Mouse (Mus musculus) spleen, adult 2 months (tissue): ENCODE measurements at regions not wholly inside any gene's neighbourhood (a gene's known extent, or its start where the extent isn't known, plus 50 kb on each side); places are given as distances from the start of the nearest gene placed in this dataset.

Experiments
- DNase-seq, 2 experiments: peaks; one replicate each; pipeline versions ENCODE4 v3.0.0 to v3.0.0-alpha.2; 2012 to 2021; ENCODE audit warnings: low spot score in 2 of 2, low read depth in 1 of 2
- H3K27ac ChIP-seq: fragments of 200-500 bp; 2 replicates; pipeline ENCODE4 v1.5.1; 2012; ENCODE audit warnings: low read length, inconsistent platforms; ENCODE audit not compliant: insufficient read depth
- H3K27me3 ChIP-seq: fragments of 200-500 bp; 2 replicates; pipeline ENCODE4 v1.6.1; 2012; ENCODE audit warnings: mild to moderate bottlenecking, moderate library complexity, low read length, inconsistent platforms; ENCODE audit not compliant: control insufficient read depth, insufficient read depth
- H3K36me3 ChIP-seq: fragments of 200-500 bp; 2 replicates; pipeline ENCODE4 v1.6.1; 2012; ENCODE audit warnings: mild to moderate bottlenecking, low read length, inconsistent platforms; ENCODE audit not compliant: control insufficient read depth, insufficient read depth
- H3K4me1 ChIP-seq: fragments of 200-500 bp; 2 replicates; pipeline ENCODE4 v1.6.1; 2011; ENCODE audit warnings: inconsistent platforms; ENCODE audit not compliant: control insufficient read depth, insufficient read depth, insufficient read length
- H3K4me3 ChIP-seq: fragments of 200-500 bp; 2 replicates; pipeline ENCODE4 v1.5.1; 2011; ENCODE audit warnings: mild to moderate bottlenecking, inconsistent platforms; ENCODE audit not compliant: insufficient read depth, insufficient read length; ENCODE audit errors: extremely low read depth
- CTCF ChIP-seq: fragments of 200-500 bp; IDR thresholded peaks from 2 replicates; pipeline ENCODE4 v1.5.1; 2011; ENCODE audit warnings: mild to moderate bottlenecking, inconsistent platforms; ENCODE audit not compliant: insufficient read depth, insufficient read length, insufficient replicate concordance; ENCODE audit errors: extremely low read depth
- POLR2A ChIP-seq: fragments of 200-500 bp; IDR thresholded peaks from 2 replicates; pipeline ENCODE4 v1.6.1; 2011; ENCODE audit warnings: low read depth, low read length, inconsistent platforms
- WGBS: fragments of 180-500 bp; shearing (Covaris S2); methylation state at CpG from one replicate; pipeline ENCODE4 v1.1.7; 2018; 5-methylcytosine and 5-hydroxymethylcytosine counted together

DNA sequence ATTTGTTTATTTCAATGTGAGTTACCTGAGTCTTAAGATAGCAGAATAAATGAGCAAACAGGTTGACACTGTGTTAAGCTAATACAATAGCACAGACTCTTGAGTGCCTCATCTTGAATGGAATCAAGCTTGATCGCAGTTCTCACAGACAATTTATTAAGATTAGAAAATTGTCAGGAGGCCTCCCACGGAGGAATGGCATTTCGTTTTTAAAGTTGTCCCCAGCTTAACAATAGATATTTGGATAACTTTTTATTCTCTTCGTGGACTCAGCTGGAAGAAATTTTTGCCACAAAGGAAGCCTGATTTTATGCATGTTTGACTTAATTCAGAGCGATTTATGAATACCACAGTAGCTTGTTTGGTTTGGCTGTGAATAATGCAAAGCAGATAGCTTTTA lies 1422.0 kb upstream of the Slc10a2 start:
- H3K27ac ChIP-seq: no peak overlapping the region
- no peak overlapping the region for H3K4me3 ChIP-seq
- 74% methylated on average over 5 of the region's 5 CpGs for WGBS
- no peaks in the 10 kb centered on the region for H3K36me3 ChIP-seq
- DNase-seq: no peak
- TF ChIP-seq CTCF: no peak
- no peak for TF ChIP-seq POLR2A
- H3K27me3 ChIP-seq: no peaks in the 10 kb centered on the region
- no peaks in the 10 kb centered on the region for H3K4me1 ChIP-seq

DNA sequence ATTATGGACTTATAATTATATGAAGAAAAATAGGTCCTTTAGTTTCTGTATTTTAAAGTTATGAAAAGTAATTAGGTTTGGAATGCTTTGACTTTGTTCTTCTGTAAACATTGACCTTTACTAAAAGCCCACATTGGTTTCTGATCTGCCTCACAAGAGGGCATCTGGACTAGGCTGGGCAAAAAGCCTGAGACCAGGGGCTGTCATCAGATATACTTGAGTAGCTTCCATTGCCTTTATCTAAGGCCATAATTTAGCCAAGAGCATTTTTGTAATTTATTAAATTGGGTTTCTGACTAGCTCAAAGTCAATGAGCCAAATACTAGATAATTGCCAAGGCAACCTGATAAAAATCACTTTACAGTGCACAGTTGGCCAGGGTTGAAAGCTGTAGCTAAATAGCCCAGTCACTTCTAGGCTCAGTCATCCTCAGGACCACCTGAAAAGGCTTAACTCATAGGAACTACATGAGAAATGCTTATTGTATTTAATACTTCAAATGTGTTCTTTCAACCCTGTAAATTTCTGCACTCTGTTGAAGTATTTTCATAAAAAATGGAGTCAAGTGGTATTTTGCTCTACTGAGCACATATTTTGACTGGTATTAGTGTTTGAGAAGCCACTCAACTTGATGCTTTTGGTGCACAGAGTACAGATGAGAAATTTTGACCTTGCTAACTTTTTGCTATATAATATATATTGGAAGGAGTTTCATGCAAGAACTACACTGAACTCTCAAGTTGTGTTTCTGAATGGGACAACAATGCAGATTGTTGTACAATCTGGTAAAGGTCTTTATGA lies 1410.9 kb upstream of the Slc10a2 start:
- Histone ChIP-seq H3K4me3 (no peak overlapping the region), H3K36me3 (no peaks in the 10 kb centered on the region), H3K27me3 (no peaks in the 10 kb centered on the region), H3K4me1 (no peaks in the 10 kb centered on the region), H3K27ac (no peak overlapping the region)
- TF ChIP-seq CTCF (no peak), POLR2A (no peak)
- DNase-seq: no peak

DNA sequence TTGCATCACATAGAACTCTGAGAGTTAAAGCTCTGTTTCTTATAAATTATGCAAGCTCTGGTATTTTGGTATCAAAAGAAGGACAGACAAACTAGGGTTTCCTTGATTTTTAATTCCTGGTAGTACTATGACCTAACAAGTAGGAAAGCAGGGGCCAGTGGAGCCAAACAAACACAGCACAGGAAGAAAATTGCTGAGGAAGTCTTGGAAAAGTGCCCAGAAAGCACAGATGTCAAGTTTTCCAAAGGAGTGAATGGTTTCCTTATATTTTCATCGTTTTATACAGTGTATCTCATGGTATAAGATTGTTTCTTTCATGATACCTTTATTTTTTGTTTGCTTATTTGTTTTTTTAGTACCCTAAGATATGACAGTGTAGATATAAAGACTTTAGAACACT lies 1387.3 kb upstream of the Slc10a2 start:
- H3K4me3 ChIP-seq: no peak overlapping the region
- WGBS: 70% methylated on average over 1 of the region's 1 CpGs
- H3K4me1 ChIP-seq: no peaks in the 10 kb centered on the region
- TF ChIP-seq CTCF (no peak), POLR2A (no peak)
- H3K27ac ChIP-seq: no peak overlapping the region
- no peaks in the 10 kb centered on the region for H3K27me3 ChIP-seq
- no peaks in the 10 kb centered on the region for H3K36me3 ChIP-seq
- no peak for DNase-seq

DNA sequence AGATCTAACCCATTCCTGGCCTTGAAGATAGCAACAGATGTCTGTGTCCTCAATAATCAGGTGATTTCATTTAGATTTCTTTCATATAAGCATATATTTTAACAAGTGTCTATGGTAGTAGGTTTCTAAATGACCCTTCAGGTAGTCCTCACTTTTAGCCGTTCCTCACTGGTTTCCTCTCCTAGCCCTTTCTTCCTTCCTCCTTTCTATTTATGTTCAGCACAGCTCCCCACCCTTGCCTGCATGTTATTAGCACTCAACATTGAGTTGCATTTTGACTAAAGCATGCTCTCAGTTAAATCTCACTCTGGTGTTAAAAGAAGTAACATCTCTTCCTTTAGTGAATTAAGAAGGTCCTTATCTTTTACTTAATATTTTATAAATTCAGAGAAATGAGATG lies 1376.8 kb upstream of the Slc10a2 start:
- Histone ChIP-seq H3K4me1 (no peaks in the 10 kb centered on the region), H3K36me3 (no peaks in the 10 kb centered on the region), H3K27ac (no peak overlapping the region), H3K27me3 (no peaks in the 10 kb centered on the region), H3K4me3 (no peak overlapping the region)
- 5% methylated on average over 1 of the region's 1 CpGs for WGBS
- TF ChIP-seq CTCF (no peak), POLR2A (no peak)
- DNase-seq: no peak

DNA sequence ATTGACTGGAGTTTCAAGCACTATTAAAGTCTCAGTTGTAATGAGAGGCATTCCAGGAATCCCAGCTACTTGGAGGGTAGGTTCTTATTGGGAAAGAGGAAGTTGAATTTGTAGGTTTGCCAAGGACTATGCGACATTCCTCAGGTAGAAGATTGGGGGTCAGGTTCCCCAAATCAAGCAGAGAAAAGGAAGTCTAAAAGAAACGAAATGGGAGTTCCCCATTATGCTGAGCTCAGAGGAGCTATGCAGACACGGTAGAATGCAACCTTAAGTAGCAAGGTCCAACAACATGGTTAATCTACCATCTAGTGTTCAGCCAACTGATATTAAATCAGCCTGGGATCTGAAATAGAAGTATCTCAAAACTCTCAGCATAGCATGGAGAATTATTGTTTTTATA lies 1365.9 kb upstream of the Slc10a2 start:
- 10% methylated on average over 3 of the region's 3 CpGs for WGBS
- DNase-seq: no peak
- Histone ChIP-seq H3K27me3 (no peaks in the 10 kb centered on the region), H3K27ac (no peak overlapping the region), H3K4me3 (no peak overlapping the region), H3K4me1 (no peaks in the 10 kb centered on the region), H3K36me3 (no peaks in the 10 kb centered on the region)
- no peak for TF ChIP-seq CTCF
- no peak for TF ChIP-seq POLR2A

DNA sequence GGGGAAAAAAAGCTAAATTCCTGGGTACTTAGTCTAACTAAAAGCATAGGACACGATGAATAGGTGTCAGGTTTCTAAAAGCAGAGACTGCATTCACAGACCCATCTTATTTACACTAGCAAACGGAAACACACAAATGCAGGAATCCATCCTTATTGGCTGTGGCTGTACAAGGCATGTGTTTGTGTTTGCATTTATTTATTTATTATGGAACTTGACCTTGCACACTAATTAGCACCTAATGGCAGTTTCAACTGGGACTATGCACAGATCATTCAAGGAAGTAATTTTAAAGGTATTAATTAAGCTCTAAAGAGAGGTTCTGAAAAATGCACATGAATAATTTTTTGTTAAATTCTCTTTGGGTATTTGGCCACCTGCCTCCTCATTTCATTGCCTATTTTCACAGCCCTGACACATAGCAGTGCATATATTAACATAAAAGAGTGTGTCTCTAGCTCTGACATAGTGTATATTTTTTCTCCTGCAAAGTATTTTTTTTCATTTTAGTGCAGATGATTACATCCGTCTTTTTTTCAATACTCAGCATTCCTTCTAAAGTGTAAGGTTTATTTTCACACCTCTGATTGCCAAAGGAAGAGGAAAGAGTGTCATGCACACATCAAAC lies 1351.5 kb upstream of the Slc10a2 start:
- 88% methylated on average over 3 of the region's 3 CpGs for WGBS
- no peak overlapping the region for H3K27ac ChIP-seq
- no peaks in the 10 kb centered on the region for H3K36me3 ChIP-seq
- no peak overlapping the region for H3K4me3 ChIP-seq
- DNase-seq: no peak
- H3K27me3 ChIP-seq: no peaks in the 10 kb centered on the region
- no peaks in the 10 kb centered on the region for H3K4me1 ChIP-seq
- no peak for TF ChIP-seq POLR2A

DNA sequence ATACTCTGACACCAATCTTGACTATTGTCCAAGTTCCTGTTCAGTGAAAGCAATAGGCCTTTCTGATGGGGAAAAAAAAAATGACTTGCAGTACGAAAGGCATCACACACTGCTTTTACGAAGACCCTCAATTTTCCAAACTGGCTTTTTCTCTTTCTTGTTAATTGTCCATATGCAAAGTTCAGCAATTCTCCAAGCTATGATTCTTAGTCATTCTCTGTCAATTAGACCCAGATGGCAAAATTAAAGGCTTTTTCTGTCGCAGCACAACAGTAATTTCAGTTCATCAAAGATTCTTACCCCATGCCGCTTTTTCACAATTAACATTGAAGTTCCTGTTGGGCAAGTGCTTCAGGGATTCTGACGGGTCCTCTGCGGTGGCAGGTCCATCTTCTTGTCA lies 1343.2 kb upstream of the Slc10a2 start:
- H3K27ac ChIP-seq: no peak overlapping the region
- 87% methylated on average over 6 of the region's 6 CpGs for WGBS
- DNase-seq: no peak
- TF ChIP-seq POLR2A (no peak), CTCF (no peak)
- H3K4me3 ChIP-seq: no peak overlapping the region
- H3K36me3 ChIP-seq: no peaks in the 10 kb centered on the region
- H3K4me1 ChIP-seq: no peaks in the 10 kb centered on the region
- H3K27me3 ChIP-seq: no peaks in the 10 kb centered on the region
